Mouse (Mus musculus) midbrain, embryonic 14.5 days (tissue): ENCODE data around the gene Vps37b. TPM values are rescaled to one million over a fixed set of nuclear protein-coding genes. Genes with fewer than 3 reads are reported as not detected.

Source experiments
- ATAC-seq: fragments of 200-750 bp; cut with Nextera tagmentation; 2 replicates; pipeline ENCODE4 v1.8.0; 2017; ENCODE audit warnings: moderate number of reproducible peaks, moderate library complexity; ENCODE audit not compliant: low FRiP score, low TSS enrichment
- DNase-seq: peaks from one replicate; pipeline ENCODE4 v3.0.0-alpha.2; 2015
- H3K27ac ChIP-seq: fragments of 300-500 bp; sonication (generic); replicated peaks from 2 replicates; pipeline ENCODE4 v1.5.1; 2014; ENCODE audit warnings: mild to moderate bottlenecking, low read depth, low read length, moderate library complexity
- H3K27me3 ChIP-seq: fragments of 300-500 bp; sonication (generic); 2 replicates; pipeline ENCODE4 v1.6.1; 2014; ENCODE audit warnings: low read length, control low read depth, mixed read lengths; ENCODE audit not compliant: control insufficient read depth, insufficient read depth
- H3K36me3 ChIP-seq: fragments of 300-500 bp; sonication (generic); 2 replicates; pipeline ENCODE4 v1.6.1; 2014; ENCODE audit warnings: low read length, control low read depth; ENCODE audit not compliant: control insufficient read depth, insufficient read depth
- H3K4me1 ChIP-seq: fragments of 300-500 bp; sonication (generic); 2 replicates; pipeline ENCODE4 v1.6.1; 2014; ENCODE audit warnings: mild to moderate bottlenecking, antibody characterized with exemption, low read length, control low read depth; ENCODE audit not compliant: control insufficient read depth, insufficient read depth
- H3K4me2 ChIP-seq: fragments of 300-500 bp; sonication (generic); 2 replicates; pipeline ENCODE4 v1.6.1; 2014; ENCODE audit warnings: mild to moderate bottlenecking, low read length, moderate library complexity
- H3K4me3 ChIP-seq: fragments of 300-500 bp; sonication (generic); replicated peaks from 2 replicates; pipeline ENCODE4 v1.5.1; 2014; ENCODE audit warnings: low read depth, low read length
- H3K9ac ChIP-seq: fragments of 300-500 bp; sonication (generic); replicated peaks from 2 replicates; pipeline ENCODE4 v1.6.1; 2014; ENCODE audit warnings: mild to moderate bottlenecking, low read length, moderate library complexity
- H3K9me3 ChIP-seq: fragments of 300-500 bp; sonication (generic); 2 replicates; pipeline ENCODE4 v1.6.1; 2016; ENCODE audit warnings: low read length, control low read depth, mixed read lengths; ENCODE audit not compliant: control insufficient read depth
- WGBS: fragments of 180-500 bp; shearing (Covaris S2); extraction: QIAGEN DNeasy Blood & Tissue Kit; methylation state at CpG from one replicate; pipeline ENCODE4 v1.1.7; 2014; 5-methylcytosine and 5-hydroxymethylcytosine counted together
- polyA plus RNA-seq: library from polyadenylated mRNA; unstranded; fragments of >200 nt; fragmentation: Nextera tagmentation; extraction: Ambion mirVana; gene quantifications from 2 replicates; pipeline ENCODE4 v1.2.1, GENCODE M21; 2014

Vps37b gene
- polyA plus RNA-seq, 1 experiment from 2014 or later: 72.4 TPM

GRCm38 (mm10) chr5:124013747-124014146 is 18.3 kb downstream of the Vps37b start:
- Histone ChIP-seq H3K4me3 (no peak overlapping the region), H3K4me1 (peaks cover 55% of the 10 kb centered on the region), H3K9ac (no peak overlapping the region), H3K36me3 (peaks cover 16% of the 10 kb centered on the region), H3K9me3 (no peaks in the 10 kb centered on the region), H3K4me2 (no peak overlapping the region), H3K27me3 (no peaks in the 10 kb centered on the region), H3K27ac (peak overlapping the region; percentile 28; the same call in 1 of the 2 replicates)
- no peak for ATAC-seq
- WGBS: 78% methylated on average over 16 of the region's 16 CpGs
- no peak for DNase-seq

- Histone ChIP-seq H3K4me3 (no peak overlapping the region), H3K27me3 (no peaks in the 10 kb centered on the region), H3K9me3 (no peaks in the 10 kb centered on the region), H3K27ac (peak overlapping the region; percentile 87), H3K36me3 (peaks cover 25% of the 10 kb centered on the region), H3K4me2 (no peak overlapping the region), H3K9ac (no peak overlapping the region), H3K4me1 (peaks cover 55% of the 10 kb centered on the region)
- DNase-seq (no peak), ATAC-seq (no peak)
- 85% methylated on average over 10 of the region's 10 CpGs for WGBS
Measured at GRCm38 (mm10) chr5:124012885-124013284, 19.2 kb downstream of the Vps37b start.

- H3K4me1 ChIP-seq: peaks cover 50% of the 10 kb centered on the region
Measured at GRCm38 (mm10) chr5:124011927-124012326, 20.1 kb downstream of the Vps37b start.

GRCm38 (mm10) chr5:124010910-124011655 is 21.0 kb downstream of the Vps37b start:
- Histone ChIP-seq H3K27me3 (no peaks in the 10 kb centered on the region), H3K4me2 (peak overlapping the region; percentile 38), H3K4me1 (peaks cover 43% of the 10 kb centered on the region), H3K27ac (peak overlapping the region; percentile 87), H3K4me3 (0 out of 2 replicates have a peak overlapping the region, but pooled peaks have one; percentile 2), H3K9ac (peak overlapping the region; percentile 48; the same call in 1 of the 2 replicates), H3K9me3 (no peaks in the 10 kb centered on the region), H3K36me3 (peaks cover 43% of the 10 kb centered on the region)
- ATAC-seq (peak; percentile 55), DNase-seq (peak; percentile 82)
- WGBS: 3% methylated on average over 19 of the region's 19 CpGs

More at GRCm38 (mm10) chr5:124011927-124012326, 20.1 kb downstream of the Vps37b start:
- H3K36me3 ChIP-seq: peaks cover 34% of the 10 kb centered on the region
- H3K27ac ChIP-seq: peak overlapping the region; percentile 87
- DNase-seq (peak; percentile 46), ATAC-seq (no peak)
- H3K27me3 ChIP-seq: no peaks in the 10 kb centered on the region
- peak overlapping the region; percentile 48 for H3K9ac ChIP-seq
- peak overlapping the region; percentile 38 for H3K4me2 ChIP-seq
- 2% methylated on average over 8 of the region's 8 CpGs for WGBS
- H3K9me3 ChIP-seq: no peaks in the 10 kb centered on the region
- H3K4me3 ChIP-seq: no peak overlapping the region

DNA sequence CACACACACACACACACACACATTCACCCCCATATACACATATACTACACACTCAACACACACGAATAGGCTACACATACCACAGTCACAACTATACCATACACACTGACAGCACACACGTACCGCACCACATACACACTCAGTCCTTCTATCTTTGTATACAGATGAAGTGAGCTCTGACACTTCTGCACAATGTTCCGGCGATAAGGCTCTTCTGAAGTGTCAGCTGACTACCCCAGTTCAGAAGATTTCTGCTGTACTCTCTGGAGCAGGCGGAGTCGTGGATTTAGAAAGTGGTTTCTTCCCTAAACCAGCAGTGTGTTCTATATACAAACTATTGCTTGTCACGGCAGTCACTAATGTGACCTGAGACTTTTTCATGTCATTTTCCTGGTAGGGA is 22.0 kb downstream of the Vps37b start:
- WGBS: 91% methylated on average over 8 of the region's 8 CpGs
- Histone ChIP-seq H3K4me3 (no peak overlapping the region), H3K9ac (no peak overlapping the region), H3K9me3 (no peaks in the 10 kb centered on the region), H3K27me3 (no peaks in the 10 kb centered on the region), H3K4me2 (no peak overlapping the region), H3K4me1 (peaks cover 43% of the 10 kb centered on the region), H3K36me3 (peaks cover 53% of the 10 kb centered on the region), H3K27ac (peak overlapping the region; percentile 87)
- DNase-seq: no peak
- no peak for ATAC-seq

GRCm38 (mm10) chr5:124006891-124007491 is 25.1 kb downstream of the Vps37b start:
- no peaks in the 10 kb centered on the region for H3K9me3 ChIP-seq
- ATAC-seq (no peak), DNase-seq (no peak)
- peaks cover 70% of the 10 kb centered on the region for H3K36me3 ChIP-seq
- no peak overlapping the region for H3K4me3 ChIP-seq
- no peak overlapping the region for H3K27ac ChIP-seq
- H3K4me2 ChIP-seq: no peak overlapping the region
- peaks cover 20% of the 10 kb centered on the region for H3K4me1 ChIP-seq
- WGBS: 89% methylated on average over 17 of the region's 17 CpGs
- no peak overlapping the region for H3K9ac ChIP-seq
- H3K27me3 ChIP-seq: no peaks in the 10 kb centered on the region

- Histone ChIP-seq H3K27me3 (no peaks in the 10 kb centered on the region), H3K36me3 (peaks cover 75% of the 10 kb centered on the region), H3K9ac (no peak overlapping the region), H3K9me3 (no peaks in the 10 kb centered on the region), H3K4me3 (no peak overlapping the region), H3K27ac (0 out of 2 replicates have a peak overlapping the region, but pooled peaks have one; percentile 13), H3K4me2 (no peak overlapping the region), H3K4me1 (peaks cover 13% of the 10 kb centered on the region)
- no peak for DNase-seq
- 89% methylated on average over 26 of the region's 26 CpGs for WGBS
- ATAC-seq: no peak
Measured at GRCm38 (mm10) chr5:124006082-124006873, 25.8 kb downstream of the Vps37b start.

DNA sequence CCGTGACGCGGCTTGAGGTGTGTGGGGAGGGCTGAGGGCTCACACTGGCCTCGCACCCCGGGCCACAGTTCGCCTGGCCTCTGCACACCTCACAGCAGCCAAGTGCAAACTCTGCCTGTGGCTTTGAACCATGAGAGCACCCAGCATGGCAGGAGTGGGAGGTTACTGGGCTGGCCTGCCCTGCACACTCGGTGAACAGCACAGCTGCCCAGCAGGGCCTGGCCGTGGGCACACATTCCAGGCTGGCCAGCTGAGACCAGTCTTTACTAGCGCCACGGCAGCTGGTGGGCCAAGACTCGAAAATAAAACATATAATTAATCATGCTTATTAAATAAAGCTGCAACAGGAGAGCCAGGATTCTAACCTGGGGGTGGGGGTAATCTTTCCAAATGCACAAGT is 26.5 kb downstream of the Vps37b start:
- ATAC-seq (no peak), DNase-seq (no peak)
- 85% methylated on average over 11 of the region's 11 CpGs for WGBS
- Histone ChIP-seq H3K4me2 (no peak overlapping the region), H3K9ac (no peak overlapping the region; the same call in 1 of the 2 replicates), H3K4me1 (peaks cover 6% of the 10 kb centered on the region), H3K4me3 (no peak overlapping the region), H3K36me3 (peaks cover 77% of the 10 kb centered on the region), H3K27ac (no peak overlapping the region), H3K27me3 (no peaks in the 10 kb centered on the region), H3K9me3 (no peaks in the 10 kb centered on the region)
